Mouse (Mus musculus) lung, postnatal 10 days (tissue): ENCODE data around the gene Klk1b3.
"Not testable (repeated sequence)": the region's sequence is repeated elsewhere in the genome, so short reads cannot be mapped to it uniquely, and the experiment has no call there.

Experiments
- DNase-seq: peaks from one replicate; pipeline ENCODE4 v3.0.0; 2021

Klk1b3 gene

GRCm38 (mm10) chr7:44197891-44198290 lies at the start of gene Klk1b3:
TSS of gene Klk1b3 (plus strand) at chr7:44198191.
- no peak for DNase-seq

- DNase-seq: no peak
Measured at GRCm38 (mm10) chr7:44179299-44180045, 18.5 kb upstream of the Klk1b3 start.

DNA sequence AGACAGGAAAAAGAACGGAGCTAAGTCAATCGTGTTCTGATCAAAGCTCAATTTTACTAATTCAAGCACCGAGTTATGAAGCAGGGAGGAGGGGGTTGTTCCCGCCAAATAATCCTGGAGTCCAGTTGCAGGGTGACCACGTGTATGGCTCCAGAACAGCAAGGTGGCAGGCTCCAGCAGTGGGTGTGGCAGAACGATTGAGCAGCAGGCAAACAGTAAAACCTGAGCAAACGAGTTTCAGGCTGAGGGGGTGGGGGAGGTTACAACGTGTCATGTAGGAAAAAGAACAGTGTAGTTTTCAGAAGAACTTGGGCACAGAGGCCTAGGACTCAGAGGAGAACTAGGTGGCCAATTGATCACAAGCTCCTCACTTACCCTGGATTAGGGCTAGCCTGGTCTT lies 11.5 kb upstream of the Klk1b3 start:
- DNase-seq: not testable (repeated sequence)

DNA sequence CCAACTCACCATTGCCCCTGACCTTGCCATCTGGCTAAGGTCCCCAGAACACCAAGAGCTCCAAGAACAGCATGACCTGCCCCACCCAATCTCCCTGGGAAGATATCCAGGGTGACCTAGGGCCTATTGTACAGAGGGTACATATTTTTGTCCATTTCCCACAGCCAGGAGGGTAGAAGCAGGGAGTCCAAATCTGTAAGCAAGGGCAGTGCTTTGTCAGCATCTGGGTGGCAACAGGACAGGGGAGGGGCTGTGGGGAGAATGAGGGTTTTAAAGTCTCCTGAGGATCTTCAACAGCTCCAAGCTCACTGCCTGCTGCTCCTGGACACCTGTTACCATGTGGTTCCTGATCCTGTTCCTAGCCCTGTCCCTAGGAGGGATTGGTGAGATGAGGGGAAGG lies 10.1 kb upstream of the Klk1b3 start, which contains the start of gene Klk1b24:
Klk1b24 (plus strand) TSS at position 301 of the 400 bp plus-strand sequence.
- DNase-seq: not testable (repeated sequence)

GRCm38 (mm10) chr7:44193466-44193865 lies 4.5 kb upstream of the Klk1b3 start:
- not testable (repeated sequence) for DNase-seq

GRCm38 (mm10) chr7:44207135-44207534 lies 9.1 kb downstream of the Klk1b3 start, which contains the start of gene Klk1b4:
TSS of gene Klk1b4 (plus strand) at chr7:44207435.
- not testable (repeated sequence) for DNase-seq

GRCm38 (mm10) chr7:44208307-44208706 lies 10.3 kb downstream of the Klk1b3 start:
- no peak for DNase-seq

DNA sequence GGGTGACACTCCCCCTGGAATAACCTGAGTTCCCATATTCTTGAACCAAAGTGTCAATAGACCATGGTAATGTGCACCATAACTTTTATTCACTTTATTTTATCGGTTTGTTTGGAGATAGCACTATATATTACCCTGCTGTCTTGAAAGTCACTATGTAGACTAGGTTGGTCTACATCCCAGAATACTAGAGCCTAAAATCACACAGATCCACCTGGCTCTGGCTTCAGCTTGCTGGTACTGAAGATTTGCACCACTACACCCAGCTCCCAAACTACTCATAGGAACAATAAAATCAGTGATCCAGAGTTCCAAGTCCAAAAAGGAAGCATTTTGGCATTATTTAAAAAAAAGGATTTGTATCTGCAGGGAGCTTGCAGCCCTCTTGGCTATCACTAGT lies 17.7 kb downstream of the Klk1b3 start, which contains the start of gene Klk1b5:
Klk1b5 (plus strand) TSS at position 301 of the 400 bp plus-strand sequence.
- no peak for DNase-seq

GRCm38 (mm10) chr7:44221601-44222000 lies 23.6 kb downstream of the Klk1b3 start:
- DNase-seq: not testable (repeated sequence)

DNA sequence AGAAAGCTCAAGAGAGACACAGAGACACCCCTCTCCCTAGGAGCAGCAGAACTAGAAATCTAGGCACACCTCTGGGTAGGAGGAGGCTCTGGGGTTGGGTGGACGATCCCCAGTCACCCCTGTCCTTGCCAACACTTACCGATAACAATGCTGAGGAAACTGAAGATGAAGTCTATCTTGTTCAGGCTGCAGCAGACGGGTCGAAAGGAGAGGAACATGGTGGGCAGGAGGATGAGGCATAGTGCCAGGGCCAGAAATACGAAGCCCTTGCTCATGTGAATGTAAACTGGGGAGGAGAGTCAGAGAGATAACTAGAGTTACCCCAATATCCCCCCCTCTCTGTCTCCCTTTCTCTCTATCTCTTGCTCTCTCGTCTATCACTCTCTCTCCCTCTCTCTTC lies 24.3 kb downstream of the Klk1b3 start:
- DNase-seq: not testable (repeated sequence)

GRCm38 (mm10) chr7:44225076-44225475 lies 27.1 kb downstream of the Klk1b3 start, which contains the start of gene Klk1:
TSS of gene Klk1 (plus strand) at chr7:44225360.
- no peak for DNase-seq

DNA sequence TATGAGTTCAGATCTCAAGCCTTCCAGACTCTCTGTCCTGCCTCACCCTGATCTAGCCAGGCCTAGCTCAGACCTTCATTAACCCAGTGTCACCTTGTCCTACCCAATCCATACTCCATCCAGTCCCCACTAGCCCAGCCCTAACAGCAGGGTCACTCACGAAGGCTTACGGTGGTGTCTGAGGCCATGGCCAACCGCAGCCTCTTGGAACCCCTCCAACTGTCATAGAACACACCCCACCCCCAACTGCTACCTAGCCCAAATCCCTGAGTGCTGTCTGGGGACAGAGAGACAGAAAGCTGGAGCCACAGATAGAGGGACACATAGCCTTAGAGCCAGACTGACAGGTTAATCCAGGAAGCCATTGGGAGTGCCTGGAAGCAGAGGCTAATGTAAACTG lies 37.9 kb downstream of the Klk1b3 start, which contains the start of gene Gm36864:
Gm36864 (plus strand) TSS at position 269 of the 400 bp plus-strand sequence.
- DNase-seq: no peak

GRCm38 (mm10) chr7:44239913-44240312 lies 41.9 kb downstream of the Klk1b3 start:
- DNase-seq: no peak

DNA sequence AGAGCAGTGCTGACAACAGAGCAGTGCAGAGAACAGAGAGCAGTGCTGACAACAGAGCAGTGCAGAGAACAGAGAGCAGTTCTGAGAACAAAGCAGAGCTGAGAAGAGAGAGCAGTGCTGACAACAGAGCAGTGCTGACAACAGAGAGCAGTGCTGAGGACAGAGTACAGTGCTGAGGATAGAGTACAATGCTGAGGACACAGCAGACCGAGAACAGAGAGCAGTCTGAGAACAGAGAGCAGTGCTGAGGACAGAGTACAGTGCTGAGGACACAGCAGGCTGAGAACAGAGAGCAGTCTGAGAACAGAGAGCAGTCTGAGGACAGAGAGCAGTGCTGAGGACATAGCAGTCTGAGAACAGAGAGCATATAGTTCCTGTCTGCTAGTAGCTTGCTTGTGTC lies 42.7 kb downstream of the Klk1b3 start:
- no peak for DNase-seq

DNA sequence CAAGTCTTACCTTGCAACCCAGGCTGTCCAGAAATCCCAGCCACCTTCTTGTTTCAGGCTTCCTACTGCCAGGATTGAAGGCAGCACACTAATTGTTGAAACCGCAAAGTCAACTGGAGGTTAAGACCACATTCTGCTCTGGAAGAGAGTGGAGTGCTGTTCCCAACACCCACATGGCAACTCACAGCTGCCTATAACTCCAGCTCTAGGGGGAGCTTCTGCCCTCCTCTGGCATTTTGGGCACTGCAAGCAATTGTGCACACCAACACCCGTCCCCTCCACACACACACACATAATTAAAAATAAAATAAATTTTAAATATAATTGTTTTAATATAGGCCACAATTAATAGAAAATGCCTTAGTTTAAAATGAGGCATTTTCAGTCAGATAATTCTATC lies 43.2 kb downstream of the Klk1b3 start:
- no peak for DNase-seq

DNA sequence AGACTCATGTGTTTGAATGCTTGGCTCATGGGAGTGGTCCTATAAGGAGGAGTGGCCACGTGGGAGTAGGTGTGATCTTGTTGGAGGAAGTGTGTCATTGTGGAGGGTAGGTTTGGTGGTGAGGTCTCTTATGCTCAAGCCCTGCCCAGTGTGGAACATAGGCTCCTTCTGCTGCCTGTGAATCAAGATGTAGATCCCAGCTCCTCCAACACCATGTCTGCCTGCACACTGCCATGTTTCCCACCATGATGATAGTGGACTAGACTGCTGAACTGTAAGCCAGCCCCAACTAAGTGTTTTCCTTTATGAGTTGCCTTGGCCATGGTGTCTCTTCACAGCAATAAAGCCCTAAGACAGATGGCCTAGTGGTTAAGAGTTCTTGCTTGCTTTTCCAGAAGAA lies 46.1 kb downstream of the Klk1b3 start:
- no peak for DNase-seq

DNA sequence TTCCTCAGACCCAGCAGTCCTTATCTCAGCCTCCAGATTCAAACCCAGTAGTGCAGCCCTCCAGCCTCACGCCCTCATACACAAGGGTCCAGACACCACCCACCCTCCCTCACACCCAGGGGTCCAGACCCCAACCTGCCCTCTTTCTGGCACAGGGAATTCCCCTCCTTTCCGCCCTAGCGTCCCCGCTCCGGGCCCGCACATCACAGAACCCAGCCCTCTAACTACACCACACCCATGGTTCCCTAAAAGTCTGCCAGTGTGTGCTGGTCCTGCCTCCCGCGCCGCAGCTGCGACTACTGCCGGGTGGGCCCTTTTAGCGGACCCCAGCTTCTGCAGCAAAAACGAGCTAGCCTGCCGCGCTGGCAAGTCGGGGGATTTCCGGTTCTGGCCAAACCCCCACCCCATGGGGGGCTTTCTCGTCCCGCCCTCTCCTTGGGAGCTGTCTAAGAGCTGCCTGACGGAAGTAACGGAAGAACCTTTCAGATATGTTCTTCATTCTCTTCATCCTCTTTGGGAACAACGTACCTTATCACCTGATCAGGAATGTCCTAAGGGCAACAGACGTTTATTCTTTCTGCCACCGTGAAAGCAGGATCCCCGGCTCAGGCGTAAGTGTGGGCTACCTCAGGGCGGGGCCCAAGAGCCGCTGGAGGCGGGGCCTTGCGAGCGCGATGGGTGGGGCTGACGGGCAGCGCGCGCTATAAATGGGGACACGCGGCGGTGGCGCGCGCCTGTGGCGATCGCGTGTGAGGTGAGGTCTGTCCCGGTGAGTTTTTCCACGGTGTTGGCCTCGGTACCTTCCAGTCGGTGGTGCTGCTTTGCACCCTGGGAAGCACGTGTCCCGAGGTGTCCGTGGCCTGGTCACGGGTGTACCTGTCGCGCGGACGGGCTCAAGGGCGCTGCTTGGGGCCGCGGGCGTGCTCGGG lies 48.3 kb downstream of the Klk1b3 start, which contains the start of the genes 1700028J19Rik and 2410002F23Rik:
1700028J19Rik (minus strand) TSS at position 641 of the 929 bp plus-strand sequence.
2410002F23Rik (plus strand) TSS at position 668 of the 929 bp plus-strand sequence.
- DNase-seq: peak; percentile 93

- DNase-seq: peak; percentile 57
Measured at GRCm38 (mm10) chr7:44246984-44247470, 49.0 kb downstream of the Klk1b3 start.

GRCm38 (mm10) chr7:44247971-44248370 lies 50.0 kb downstream of the Klk1b3 start:
- no peak for DNase-seq

DNA sequence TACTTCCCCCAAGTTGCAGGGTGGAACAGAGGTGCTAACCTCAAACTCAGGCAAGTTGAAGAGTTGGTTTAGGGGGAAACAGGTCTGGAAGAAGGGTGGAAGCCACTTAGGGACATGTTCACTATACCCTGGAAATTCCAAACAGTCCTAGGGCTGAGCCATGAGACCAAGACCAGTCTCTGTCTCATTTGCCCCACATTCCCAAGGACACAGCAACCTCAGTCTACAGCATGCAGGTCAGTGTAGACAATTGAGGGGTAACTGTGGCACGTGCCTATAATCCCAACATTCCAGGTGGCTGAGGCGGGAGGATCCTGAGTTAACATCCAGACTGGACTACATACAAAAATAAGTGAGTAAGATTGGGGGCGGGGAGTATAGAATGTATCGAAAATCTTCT lies 51.3 kb downstream of the Klk1b3 start:
- no peak for DNase-seq

DNA sequence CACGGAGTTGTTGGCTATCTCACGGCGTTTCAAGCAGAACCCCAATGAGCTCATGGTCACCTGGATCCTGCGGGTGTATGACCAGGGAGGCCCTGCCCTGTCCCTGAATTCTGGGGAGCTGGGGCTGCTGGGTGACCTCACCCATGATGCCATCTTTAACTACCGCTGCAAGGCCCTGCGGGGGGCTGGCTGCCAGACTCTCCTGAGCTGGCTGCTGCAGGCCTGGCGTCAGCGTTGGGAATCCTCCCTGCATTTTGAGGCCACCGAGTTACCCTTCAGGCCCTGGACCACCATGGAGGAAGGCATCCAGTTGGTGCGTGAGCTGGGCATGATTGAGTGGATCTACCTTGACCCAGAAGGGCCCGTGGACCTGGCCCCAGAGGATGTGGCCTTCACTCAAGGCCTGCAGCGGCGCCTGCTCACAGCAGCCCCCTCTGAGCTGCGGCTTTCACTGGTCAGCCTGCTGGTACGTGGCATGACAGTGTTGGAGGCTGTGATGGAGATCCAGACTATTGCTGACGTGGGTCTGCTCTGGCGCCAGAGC lies 52.8 kb downstream of the Klk1b3 start:
- DNase-seq: not testable (repeated sequence)
